Mouse (Mus musculus) heart, embryonic 15.5 days (tissue): ENCODE measurements at regions not wholly inside any gene's neighbourhood (a gene's known extent, or its start where the extent isn't known, plus 50 kb on each side); places are given as distances from the start of the nearest gene placed in this dataset.

Experiments used
- ATAC-seq: fragments of 200-750 bp; cut with Nextera tagmentation; replicated peaks from 2 replicates; pipeline ENCODE4 v1.8.0; 2017; ENCODE audit warnings: low read depth, moderate TSS enrichment; ENCODE audit not compliant: insufficient number of reproducible peaks, insufficient read depth, low FRiP score
- H3K27ac ChIP-seq: fragments of 300-500 bp; sonication (generic); 2 replicates; pipeline ENCODE4 v1.5.1; 2015; ENCODE audit warnings: mild to moderate bottlenecking, inconsistent platforms
- H3K27me3 ChIP-seq: fragments of 300-500 bp; sonication (generic); 2 replicates; pipeline ENCODE4 v1.6.1; 2015; ENCODE audit warnings: inconsistent platforms
- H3K36me3 ChIP-seq: fragments of 300-500 bp; sonication (generic); 2 replicates; pipeline ENCODE4 v1.6.1; 2015; ENCODE audit warnings: mild to moderate bottlenecking, inconsistent platforms
- H3K4me1 ChIP-seq: fragments of 300-500 bp; sonication (generic); replicated peaks from 2 replicates; pipeline ENCODE4 v1.6.1; 2015; ENCODE audit warnings: inconsistent platforms
- H3K4me2 ChIP-seq: fragments of 300-500 bp; sonication (generic); 2 replicates; pipeline ENCODE4 v1.6.1; 2015; ENCODE audit warnings: inconsistent platforms, mild to moderate bottlenecking, moderate library complexity
- H3K4me3 ChIP-seq: fragments of 300-500 bp; sonication (generic); 2 replicates; pipeline ENCODE4 v1.5.1; 2015; ENCODE audit warnings: mild to moderate bottlenecking, inconsistent platforms
- H3K9ac ChIP-seq: fragments of 300-500 bp; sonication (generic); 2 replicates; pipeline ENCODE4 v1.6.1; 2015; ENCODE audit warnings: mild to moderate bottlenecking, inconsistent platforms
- H3K9me3 ChIP-seq: fragments of 300-500 bp; sonication (generic); replicated peaks from 2 replicates; pipeline ENCODE4 v1.6.1; 2016; ENCODE audit warnings: inconsistent platforms
- WGBS: fragments of 180-500 bp; shearing (Covaris S2); methylation state at CpG from one replicate; pipeline ENCODE4 v1.1.7; 2015; ENCODE audit warnings: mixed read lengths; 5-methylcytosine and 5-hydroxymethylcytosine counted together

DNA sequence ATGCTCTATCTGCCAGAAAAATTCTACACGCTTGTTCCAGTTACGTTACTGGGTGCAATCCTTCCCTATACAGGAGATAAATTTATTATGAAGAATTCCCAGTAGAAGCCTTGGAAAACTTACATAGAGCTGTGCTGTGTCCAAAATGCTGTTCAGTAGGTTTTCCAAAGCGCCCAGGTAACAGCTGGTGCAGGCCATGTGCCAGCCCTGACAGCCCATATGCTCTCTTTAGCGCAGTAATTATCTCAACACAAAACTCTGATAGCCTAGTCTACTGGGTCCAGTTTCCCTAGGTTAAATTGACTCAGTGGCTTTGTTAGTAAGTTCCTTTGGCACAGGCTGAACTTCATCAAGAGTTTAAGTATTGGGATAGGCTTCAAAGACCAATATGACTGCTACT, 122.2 kb upstream of the Rnf219 start:
- no peaks in the 10 kb centered on the region for H3K36me3 ChIP-seq
- no peak overlapping the region for H3K4me2 ChIP-seq
- WGBS, result 79% methylated on average over 4 of the region's 4 CpGs
- H3K27ac ChIP-seq, result no peak overlapping the region
- no peak for ATAC-seq
- no peaks in the 10 kb centered on the region for H3K9me3 ChIP-seq
- H3K9ac ChIP-seq, result no peak overlapping the region
- no peak overlapping the region for H3K4me3 ChIP-seq
- H3K4me1 ChIP-seq, result no peaks in the 10 kb centered on the region
- no peaks in the 10 kb centered on the region for H3K27me3 ChIP-seq

DNA sequence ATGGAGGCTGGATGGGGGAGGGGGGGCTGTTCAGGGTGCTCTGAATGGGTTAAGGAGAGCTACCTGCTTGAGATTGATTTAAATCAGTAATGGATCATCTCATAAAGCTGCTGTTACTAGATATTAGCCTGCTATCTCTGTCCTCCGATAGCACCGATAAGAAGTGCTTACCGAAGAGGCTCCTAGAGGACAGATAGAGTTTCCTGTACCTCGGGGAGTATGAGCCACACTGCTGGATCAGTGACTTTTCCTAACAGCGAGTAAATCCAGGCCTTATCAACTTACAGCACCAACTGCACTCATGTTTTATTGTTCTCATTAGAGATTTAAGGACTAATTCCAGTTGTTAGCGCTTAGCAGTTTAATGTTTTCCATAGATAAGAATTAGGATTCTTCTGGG, 120.3 kb upstream of the Rnf219 start:
- Histone ChIP-seq H3K9ac (no peak overlapping the region), H3K4me1 (no peaks in the 10 kb centered on the region), H3K4me2 (no peak overlapping the region), H3K9me3 (no peaks in the 10 kb centered on the region), H3K27me3 (no peaks in the 10 kb centered on the region), H3K4me3 (no peak overlapping the region), H3K36me3 (no peaks in the 10 kb centered on the region), H3K27ac (no peak overlapping the region)
- no peak for ATAC-seq
- 35% methylated on average over 6 of the region's 6 CpGs for WGBS

DNA sequence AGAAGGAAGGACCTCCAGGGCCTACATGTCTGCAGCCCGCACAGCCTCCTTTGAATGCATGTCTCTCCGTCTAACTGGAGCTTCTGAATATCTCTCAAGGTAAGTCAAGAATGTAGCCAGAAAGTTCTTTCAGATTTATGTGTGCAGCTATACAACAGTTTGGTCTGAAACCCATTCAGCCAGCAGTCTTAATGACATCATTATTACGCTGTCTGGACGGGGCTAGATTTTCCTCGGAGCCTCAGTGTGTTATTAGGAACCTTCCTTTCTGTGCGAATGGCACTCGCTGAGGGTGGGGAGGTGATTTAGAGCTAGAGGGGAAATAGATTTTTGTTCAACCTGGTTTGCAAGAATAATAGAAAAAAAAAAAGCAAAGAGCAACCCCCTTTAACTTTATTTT, 116.9 kb upstream of the Rnf219 start:
- Histone ChIP-seq H3K4me1 (no peaks in the 10 kb centered on the region), H3K4me2 (no peak overlapping the region), H3K27me3 (no peaks in the 10 kb centered on the region), H3K27ac (no peak overlapping the region), H3K4me3 (no peak overlapping the region), H3K36me3 (no peaks in the 10 kb centered on the region), H3K9ac (no peak overlapping the region), H3K9me3 (no peaks in the 10 kb centered on the region)
- ATAC-seq, result no peak
- WGBS, result 79% methylated on average over 7 of the region's 7 CpGs

DNA sequence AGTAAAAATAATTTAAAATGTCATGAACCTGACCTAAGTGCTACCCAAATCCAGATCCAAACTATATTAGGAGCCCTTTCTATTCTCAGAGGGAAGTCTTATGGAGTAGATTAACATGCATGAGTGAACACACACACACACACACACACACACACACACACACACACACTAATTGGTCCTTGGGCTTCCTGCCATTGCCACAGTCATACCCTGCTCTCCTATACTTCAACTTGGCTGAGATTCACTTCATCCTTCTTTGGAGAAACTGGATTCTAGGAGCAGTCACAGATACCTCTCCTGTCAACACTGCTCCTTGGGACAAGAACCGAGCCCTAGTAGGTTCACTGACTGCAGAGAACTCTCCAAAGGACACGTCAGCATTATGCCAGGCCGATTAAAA, 89.0 kb upstream of the Rnf219 start:
- no peak for ATAC-seq
- WGBS, result 68% methylated on average over 3 of the region's 3 CpGs
- no peaks in the 10 kb centered on the region for H3K27me3 ChIP-seq
- no peak overlapping the region for H3K4me3 ChIP-seq
- H3K36me3 ChIP-seq, result no peaks in the 10 kb centered on the region
- no peak overlapping the region for H3K4me2 ChIP-seq
- H3K4me1 ChIP-seq, result no peaks in the 10 kb centered on the region
- H3K9me3 ChIP-seq, result no peaks in the 10 kb centered on the region
- H3K27ac ChIP-seq, result no peak overlapping the region
- H3K9ac ChIP-seq, result no peak overlapping the region

DNA sequence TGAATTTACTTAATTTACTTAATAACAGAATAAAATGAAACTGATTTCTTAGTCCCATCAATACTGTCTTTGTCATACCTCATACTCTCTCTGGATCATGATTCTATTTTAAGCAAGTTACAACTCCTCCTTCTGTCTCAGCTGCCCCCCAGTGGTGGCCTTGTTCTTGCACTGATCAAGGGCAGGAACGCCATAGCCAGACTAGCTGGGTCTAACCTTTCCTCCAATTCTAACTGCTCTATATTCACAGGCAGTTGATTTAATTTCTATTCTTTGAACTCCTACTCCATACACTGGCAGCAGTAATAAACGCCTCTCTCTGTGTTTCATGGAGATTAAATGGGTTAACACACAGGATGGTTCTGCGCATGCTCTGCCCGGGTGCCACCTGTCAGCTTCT, 87.9 kb upstream of the Rnf219 start:
- WGBS, result 61% methylated on average over 4 of the region's 4 CpGs
- H3K27ac ChIP-seq, result no peak overlapping the region
- no peak for ATAC-seq
- no peaks in the 10 kb centered on the region for H3K27me3 ChIP-seq
- no peak overlapping the region for H3K4me2 ChIP-seq
- no peak overlapping the region for H3K9ac ChIP-seq
- no peak overlapping the region for H3K4me3 ChIP-seq
- H3K4me1 ChIP-seq, result no peaks in the 10 kb centered on the region
- no peaks in the 10 kb centered on the region for H3K36me3 ChIP-seq
- H3K9me3 ChIP-seq, result no peaks in the 10 kb centered on the region

DNA sequence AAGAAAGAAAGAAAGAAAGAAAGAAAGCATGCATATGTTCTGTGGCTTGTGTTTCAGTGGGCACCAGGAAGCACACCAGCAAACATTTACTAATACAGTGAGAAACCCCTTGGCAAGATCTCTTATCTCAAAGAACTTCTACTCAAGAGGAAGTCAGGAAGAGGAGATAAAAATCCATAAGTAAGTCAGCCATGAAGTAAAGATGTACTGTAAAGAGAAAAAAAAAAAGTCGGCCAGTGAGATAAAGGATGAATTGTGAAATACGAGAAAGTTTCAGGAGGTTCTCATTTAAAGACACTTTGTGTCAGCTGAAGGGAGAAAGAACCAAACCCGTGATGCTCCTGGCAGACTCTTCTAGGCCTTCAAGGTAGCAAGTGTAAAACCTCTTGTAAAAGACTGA, 72.4 kb upstream of the Rnf219 start:
- no peak for ATAC-seq
- 57% methylated on average over 3 of the region's 3 CpGs for WGBS

More for the DNA sequence above, 72.4 kb upstream of the Rnf219 start:
- H3K9me3 ChIP-seq, result no peaks in the 10 kb centered on the region
- no peak overlapping the region for H3K4me3 ChIP-seq
- no peaks in the 10 kb centered on the region for H3K27me3 ChIP-seq
- no peak overlapping the region for H3K4me2 ChIP-seq
- no peaks in the 10 kb centered on the region for H3K4me1 ChIP-seq
- no peak overlapping the region for H3K27ac ChIP-seq
- H3K9ac ChIP-seq, result no peak overlapping the region
- H3K36me3 ChIP-seq, result no peaks in the 10 kb centered on the region
